Mouse (Mus musculus) erythroblast, adult 5-6 weeks (primary cell): Measurements from ENCODE around the gene Smyd4. TPM values are rescaled to one million over a fixed set of nuclear protein-coding genes. Genes with fewer than 3 reads are reported as not detected.

Source experiments
- ATAC-seq: replicated peaks from 2 replicates; pipeline ENCODE4 v1.8.0; 2016; ENCODE audit warnings: moderate number of reproducible peaks, mild to moderate bottlenecking, moderate TSS enrichment, inconsistent platforms; ENCODE audit not compliant: poor library complexity, low FRiP score, severe bottlenecking
- total RNA-seq, 2 experiments: library from RNA; stranded (forward) in 1 of 2; stranded (reverse) in 1 of 2; fragments of 150-400 nt in 1 of 2; fragments of 200-764, 138-1000 nt in 1 of 2; gene quantifications; 2 replicates each; pipeline versions ENCODE4 v1.2.3 to v1.2.4; 2015 to 2017; ENCODE audit warnings: low replicate concordance in 2 of 2

The Smyd4 gene
- total RNA-seq (2015; ENCODE audit: low replicate concordance) (4.0 and 8.5 TPM in 2 replicates), total RNA-seq (2017; ENCODE audit: low replicate concordance) (1.4 and 2.9 TPM in 2 replicates)

- peak; percentile 98 for ATAC-seq
These were observed at the start of gene Smyd4, which contains the start of gene Rpa1 for GRCm38 (mm10) chr11:75348199-75348889. Gene Smyd4, plus strand, starts transcription at chr11:75348433. Gene Rpa1, minus strand, starts transcription at chr11:75348324.

DNA sequence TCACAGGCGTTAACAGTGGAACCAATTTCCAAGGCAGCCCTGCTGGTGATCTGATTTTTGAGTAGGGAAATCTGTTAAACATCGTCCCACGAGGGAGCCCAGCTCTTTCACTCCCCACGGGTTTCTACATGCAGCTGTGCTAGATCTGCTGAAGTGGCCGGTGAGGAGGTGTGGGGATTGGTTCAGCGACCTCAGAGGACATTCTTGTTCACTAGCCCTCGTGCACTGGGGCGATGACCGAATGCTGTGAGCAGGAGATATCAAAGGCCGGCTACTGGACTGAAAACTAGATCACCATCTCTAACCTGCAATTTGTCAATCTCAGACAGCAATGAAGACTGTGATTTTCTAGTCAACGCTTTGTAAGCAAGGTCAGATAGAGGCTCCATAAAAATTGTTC lies 49.7 kb upstream of the Smyd4 start:
- ATAC-seq, result no peak

- ATAC-seq, result no peak
These were observed 48.4 kb upstream of the Smyd4 start for GRCm38 (mm10) chr11:75299786-75300185.

- no peak for ATAC-seq
These were observed 47.3 kb upstream of the Smyd4 start for GRCm38 (mm10) chr11:75300954-75301353.

GRCm38 (mm10) chr11:75304797-75305196 lies 43.4 kb upstream of the Smyd4 start:
- ATAC-seq, result no peak

- no peak for ATAC-seq
These were observed 39.6 kb upstream of the Smyd4 start for GRCm38 (mm10) chr11:75308650-75309049.

- ATAC-seq, result no peak
These were observed 37.4 kb upstream of the Smyd4 start for GRCm38 (mm10) chr11:75310813-75311212.

DNA sequence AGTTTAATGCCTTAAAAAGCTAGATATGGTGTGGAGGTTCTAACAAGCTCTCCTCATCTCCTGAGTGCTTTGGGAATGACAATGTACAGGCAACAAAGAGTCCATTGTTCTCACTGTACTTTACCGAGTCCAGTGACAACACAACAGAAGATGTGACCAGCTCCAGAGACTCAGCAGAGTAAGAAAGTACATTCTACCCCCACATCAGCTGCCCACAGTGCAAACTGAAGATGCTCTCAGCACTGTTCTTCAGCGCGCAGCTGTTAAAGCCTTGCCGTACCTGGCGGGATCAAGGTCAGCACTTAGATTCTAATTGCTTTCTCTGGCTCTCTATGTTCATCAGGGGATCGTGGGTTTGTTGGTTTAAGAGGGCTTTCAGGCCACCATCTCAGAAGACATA lies 36.5 kb upstream of the Smyd4 start:
- no peak for ATAC-seq

GRCm38 (mm10) chr11:75313834-75314233 lies 34.4 kb upstream of the Smyd4 start:
- ATAC-seq, result peak; percentile 72

GRCm38 (mm10) chr11:75318351-75319221 lies 29.6 kb upstream of the Smyd4 start:
- no peak for ATAC-seq

GRCm38 (mm10) chr11:75319246-75319645 lies 29.0 kb upstream of the Smyd4 start:
- ATAC-seq, result no peak

- ATAC-seq, result no peak
These were observed 24.9 kb upstream of the Smyd4 start for GRCm38 (mm10) chr11:75323326-75323737.

GRCm38 (mm10) chr11:75324433-75324832 lies 23.8 kb upstream of the Smyd4 start:
- no peak for ATAC-seq

GRCm38 (mm10) chr11:75325116-75325968 lies 22.9 kb upstream of the Smyd4 start:
- ATAC-seq, result no peak

- ATAC-seq, result no peak
These were observed 22.3 kb upstream of the Smyd4 start for GRCm38 (mm10) chr11:75325969-75326311.

DNA sequence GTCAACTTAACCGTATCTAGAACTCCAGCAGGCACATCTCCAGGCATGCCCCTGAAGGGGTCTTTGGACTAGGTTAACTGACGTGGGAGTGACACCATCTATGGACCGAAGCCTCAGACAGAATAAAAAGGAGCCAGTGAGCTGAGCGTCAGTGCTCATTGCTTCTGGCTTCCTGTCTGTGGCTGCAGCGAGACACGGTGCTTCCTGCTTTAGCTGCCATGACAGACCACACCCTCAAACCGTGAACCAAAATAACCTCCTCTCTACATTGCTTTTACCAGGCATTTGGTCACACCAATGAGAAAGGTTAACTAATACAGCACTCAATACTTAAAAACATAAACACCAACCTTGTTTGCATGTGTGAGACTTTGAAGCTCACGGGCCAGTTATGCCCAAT lies 11.6 kb upstream of the Smyd4 start:
- ATAC-seq, result no peak

GRCm38 (mm10) chr11:75337246-75337645 lies 11.0 kb upstream of the Smyd4 start:
- 0 out of 2 replicates have a peak, but pooled peaks have one; percentile 19 for ATAC-seq

DNA sequence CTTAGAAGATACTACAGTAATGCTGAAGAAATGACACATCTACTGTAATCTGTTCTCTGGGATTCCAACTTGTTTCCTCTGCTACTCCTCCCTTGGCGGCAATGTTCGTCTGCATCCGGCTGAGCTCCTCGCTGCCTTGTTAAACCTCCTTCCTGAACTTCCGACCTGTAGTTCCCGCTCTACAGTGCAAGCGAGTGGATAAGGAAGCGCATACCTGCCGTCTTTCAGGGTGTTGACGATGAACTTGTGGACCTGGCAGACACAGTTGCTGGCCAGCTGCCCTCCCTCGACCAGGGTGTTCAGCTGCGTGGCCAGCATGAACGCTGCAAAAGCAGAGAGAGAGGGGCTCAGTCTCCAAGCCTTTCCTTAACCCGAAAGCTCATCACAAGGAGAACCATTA lies 8.2 kb upstream of the Smyd4 start:
- ATAC-seq, result no peak

GRCm38 (mm10) chr11:75340698-75341345 lies 7.4 kb upstream of the Smyd4 start:
- ATAC-seq, result no peak

GRCm38 (mm10) chr11:75343096-75343495 lies 5.1 kb upstream of the Smyd4 start:
- no peak for ATAC-seq
